Mouse (Mus musculus): Measurements from ENCODE around the gene Csrnp1. TPM values are rescaled to one million over a fixed set of nuclear protein-coding genes. Genes with fewer than 3 reads are reported as not detected.
A peak's percentile ranks its signal among the peaks of the same experiment; 100 is the strongest.

The Csrnp1 gene
- polyA plus RNA-seq, 1 experiment: 19.5 TPM

DNA sequence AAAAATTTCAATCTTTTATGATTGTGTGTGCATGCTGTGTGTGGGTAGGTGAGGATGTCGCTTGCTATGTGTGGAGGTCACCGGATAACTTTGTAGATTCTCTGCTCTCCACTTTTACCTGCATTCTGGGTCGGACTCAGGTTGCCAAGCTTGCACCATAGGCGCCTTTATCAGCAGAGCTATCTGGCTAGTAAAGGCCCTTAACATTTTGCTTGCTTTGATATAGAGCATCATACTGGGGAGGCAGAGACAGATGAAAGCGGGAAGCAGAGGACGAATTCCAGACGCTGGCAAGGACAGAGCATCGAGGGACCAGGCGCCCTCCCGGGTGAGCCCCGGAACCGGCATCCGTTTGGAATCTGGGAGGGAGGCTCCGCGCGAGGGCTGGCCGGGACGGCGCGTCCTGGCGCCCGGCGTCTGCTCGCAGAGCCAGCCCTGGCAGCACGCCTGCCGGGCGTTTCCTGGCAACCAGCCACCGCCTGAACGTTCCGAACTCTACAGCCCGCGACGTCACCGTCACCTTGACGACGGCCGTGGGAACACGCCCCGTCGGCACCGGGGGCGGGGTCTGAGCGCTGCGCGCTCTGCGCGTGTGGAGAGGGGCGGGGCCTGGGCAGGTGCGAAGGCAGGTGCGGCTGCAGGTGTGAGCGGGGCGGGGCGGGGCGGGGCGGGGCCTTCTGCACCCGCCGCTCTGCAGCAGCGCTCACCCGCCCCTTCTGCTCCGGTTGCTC is 26.5 kb upstream of the Csrnp1 start:
- Histone ChIP-seq H3K27ac (ENCODE audit: control insufficient read depth, insufficient read depth, low read depth, low read length, poor library complexity) (no peak overlapping the region), H3K4me1 (ENCODE audit: control insufficient read depth, insufficient read depth, low read length) (no peaks in the 10 kb centered on the region; the same call in 1 of the 2 replicates), H3K4me3 (replicated peaks; ENCODE audit: control insufficient read depth, low read depth, low read length) (peak overlapping the region; percentile 22)
- 5% methylated on average over 60 of the region's 60 CpGs for WGBS
- no peak for TF ChIP-seq CTCF (IDR thresholded peaks at IDR 0.05; ENCODE audit: control insufficient read depth, insufficient read depth, low read length)
- no peak for TF ChIP-seq POLR2A (IDR thresholded peaks at IDR 0.05; ENCODE audit: borderline replicate concordance, control insufficient read depth, low read depth, low read length)

DNA sequence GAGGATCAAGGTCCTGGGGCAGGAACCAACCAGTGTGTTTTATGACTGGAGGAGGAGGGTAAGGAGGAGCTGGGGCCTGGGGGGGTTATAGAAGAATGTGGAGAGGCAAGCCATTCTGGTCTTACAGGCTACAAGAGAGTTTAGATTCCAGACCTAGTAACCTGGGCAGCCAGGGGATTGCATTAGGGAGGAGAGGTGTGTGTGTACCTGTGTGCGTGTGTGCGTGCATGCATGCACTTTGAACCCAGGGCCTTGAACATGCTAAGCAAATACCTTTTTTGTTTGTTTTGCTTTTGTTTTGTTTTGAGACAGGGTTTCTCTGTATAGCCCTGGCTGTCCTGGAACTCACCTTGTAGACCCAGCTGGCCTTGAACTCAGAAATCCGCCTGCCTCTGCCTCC is 25.4 kb upstream of the Csrnp1 start:
- TF ChIP-seq CTCF (IDR thresholded peaks at IDR 0.05; ENCODE audit: control insufficient read depth, insufficient read depth, low read length) (no peak), POLR2A (IDR thresholded peaks at IDR 0.05; ENCODE audit: borderline replicate concordance, control insufficient read depth, low read depth, low read length) (no peak)
- no peak overlapping the region for H3K27ac ChIP-seq (ENCODE audit: control insufficient read depth, insufficient read depth, low read depth, low read length, poor library complexity)
- no peak overlapping the region for H3K4me3 ChIP-seq (replicated peaks; ENCODE audit: control insufficient read depth, low read depth, low read length)
- WGBS: 88% methylated on average over 3 of the region's 3 CpGs
- H3K4me1 ChIP-seq (ENCODE audit: control insufficient read depth, insufficient read depth, low read length): no peaks in the 10 kb centered on the region; the same call in 1 of the 2 replicates

DNA sequence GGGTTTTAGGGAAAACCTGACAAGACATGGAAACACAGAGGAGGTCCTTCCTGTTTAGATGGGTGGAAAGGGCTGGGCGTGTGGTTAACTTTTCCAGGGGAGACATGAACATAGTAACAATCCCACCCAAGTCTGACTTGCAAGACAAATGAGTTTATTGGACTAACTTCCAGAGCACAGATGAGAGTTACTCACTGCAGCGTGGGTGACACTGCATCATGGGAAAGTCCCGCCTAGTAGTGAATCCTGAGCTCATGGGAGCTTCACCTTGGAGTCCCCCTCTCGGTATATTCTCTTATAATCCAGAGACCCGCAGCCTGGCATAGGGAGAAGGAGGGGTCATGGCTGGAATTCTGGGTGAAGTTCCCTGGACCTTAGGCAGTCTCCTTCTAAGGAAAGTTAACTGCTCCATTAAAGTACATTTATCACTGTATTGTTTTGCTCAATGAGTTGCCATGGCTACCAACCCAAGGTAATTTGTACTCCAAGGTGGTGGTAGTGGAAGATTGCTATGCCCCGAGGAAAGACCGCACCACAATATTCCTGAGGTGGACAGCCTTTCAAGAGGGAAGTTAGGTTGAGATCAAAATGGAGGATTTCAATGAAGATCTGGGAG is 24.9 kb upstream of the Csrnp1 start:
- WGBS: 76% methylated on average over 7 of the region's 7 CpGs

DNA sequence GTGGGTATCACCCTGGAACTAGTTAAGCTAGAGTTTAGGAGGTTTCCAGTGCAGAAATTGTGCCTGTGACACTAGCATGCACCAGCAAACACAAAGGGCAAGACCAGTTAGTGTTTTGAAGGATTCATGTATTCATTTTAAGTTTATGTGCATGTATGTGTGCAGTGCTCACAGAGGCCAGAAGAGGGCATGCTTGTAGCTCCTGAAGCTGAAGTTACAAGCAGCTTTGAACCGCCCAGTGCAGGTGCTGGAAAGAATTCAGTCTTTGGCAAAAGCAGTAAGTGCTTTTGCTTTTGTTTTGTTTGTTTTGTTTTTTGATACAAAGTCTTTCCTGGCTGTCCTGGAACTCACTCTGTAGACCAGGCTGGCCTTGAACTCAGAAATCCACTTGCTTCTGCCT is 23.4 kb upstream of the Csrnp1 start:
- Histone ChIP-seq H3K4me1 (ENCODE audit: control insufficient read depth, insufficient read depth, low read length) (no peaks in the 10 kb centered on the region; the same call in 1 of the 2 replicates), H3K4me3 (replicated peaks; ENCODE audit: control insufficient read depth, low read depth, low read length) (no peak overlapping the region), H3K27ac (ENCODE audit: control insufficient read depth, insufficient read depth, low read depth, low read length, poor library complexity) (no peak overlapping the region)
- 77% methylated on average over 1 of the region's 1 CpGs for WGBS
- TF ChIP-seq CTCF (IDR thresholded peaks at IDR 0.05; ENCODE audit: control insufficient read depth, insufficient read depth, low read length) (no peak), POLR2A (IDR thresholded peaks at IDR 0.05; ENCODE audit: borderline replicate concordance, control insufficient read depth, low read depth, low read length) (no peak)

More for the DNA sequence above, 24.9 kb upstream of the Csrnp1 start:
- no peak for TF ChIP-seq POLR2A (IDR thresholded peaks at IDR 0.05; ENCODE audit: borderline replicate concordance, control insufficient read depth, low read depth, low read length)
- TF ChIP-seq CTCF (IDR thresholded peaks at IDR 0.05; ENCODE audit: control insufficient read depth, insufficient read depth, low read length): no peak
- no peak overlapping the region for H3K4me3 ChIP-seq (replicated peaks; ENCODE audit: control insufficient read depth, low read depth, low read length)
- no peak overlapping the region for H3K27ac ChIP-seq (ENCODE audit: control insufficient read depth, insufficient read depth, low read depth, low read length, poor library complexity)
- H3K4me1 ChIP-seq (ENCODE audit: control insufficient read depth, insufficient read depth, low read length): no peaks in the 10 kb centered on the region; the same call in 1 of the 2 replicates

DNA sequence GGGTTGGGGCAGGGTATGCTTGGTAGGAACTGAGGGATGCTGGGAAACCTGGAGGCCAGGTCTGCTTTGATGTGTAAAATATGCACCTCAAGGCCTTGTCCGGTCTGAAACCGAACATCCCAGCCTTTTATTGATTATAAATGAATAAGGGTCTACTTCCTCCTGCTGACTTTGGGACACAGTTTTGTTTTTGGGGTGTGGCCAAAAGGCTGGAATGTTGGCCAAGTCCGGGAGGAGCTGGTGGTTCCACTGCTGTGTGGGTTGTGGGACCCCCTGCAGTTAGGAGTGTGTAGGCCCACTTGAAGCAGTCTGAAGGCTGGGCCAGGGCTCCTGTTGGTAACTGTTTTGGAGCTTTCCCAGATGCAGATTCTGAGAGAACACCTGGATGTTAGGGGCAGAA is 21.5 kb upstream of the Csrnp1 start:
- no peak overlapping the region for H3K27ac ChIP-seq (ENCODE audit: control insufficient read depth, insufficient read depth, low read depth, low read length, poor library complexity)
- 83% methylated on average over 3 of the region's 3 CpGs for WGBS

DNA sequence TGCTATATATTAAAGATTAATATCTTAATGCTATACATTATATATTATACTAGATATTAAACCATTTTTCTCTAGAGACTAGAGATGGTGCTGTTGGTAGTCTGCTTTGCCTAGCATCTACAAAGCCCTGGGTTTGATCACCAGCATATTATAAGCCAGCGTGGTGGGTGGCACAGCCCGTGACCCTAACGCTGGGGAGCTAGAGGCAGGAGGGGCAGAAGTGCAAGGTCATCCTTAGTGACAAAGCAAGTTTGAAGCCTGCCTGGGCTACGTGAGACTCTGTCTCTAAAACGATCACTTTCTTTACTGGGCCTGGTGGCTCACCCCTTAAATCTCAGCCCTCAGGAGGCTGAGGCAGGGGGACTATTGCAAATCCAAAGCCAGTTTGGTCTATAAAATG is 18.4 kb upstream of the Csrnp1 start:
- WGBS: 69% methylated on average over 5 of the region's 5 CpGs
- H3K4me1 ChIP-seq (ENCODE audit: control insufficient read depth, insufficient read depth, low read length): no peaks in the 10 kb centered on the region; the same call in 1 of the 2 replicates

More for the DNA sequence above, 21.5 kb upstream of the Csrnp1 start:
- H3K4me3 ChIP-seq (replicated peaks; ENCODE audit: control insufficient read depth, low read depth, low read length): no peak overlapping the region
- H3K4me1 ChIP-seq (ENCODE audit: control insufficient read depth, insufficient read depth, low read length): no peaks in the 10 kb centered on the region; the same call in 1 of the 2 replicates
- TF ChIP-seq CTCF (IDR thresholded peaks at IDR 0.05; ENCODE audit: control insufficient read depth, insufficient read depth, low read length): no peak
- TF ChIP-seq POLR2A (IDR thresholded peaks at IDR 0.05; ENCODE audit: borderline replicate concordance, control insufficient read depth, low read depth, low read length): no peak

DNA sequence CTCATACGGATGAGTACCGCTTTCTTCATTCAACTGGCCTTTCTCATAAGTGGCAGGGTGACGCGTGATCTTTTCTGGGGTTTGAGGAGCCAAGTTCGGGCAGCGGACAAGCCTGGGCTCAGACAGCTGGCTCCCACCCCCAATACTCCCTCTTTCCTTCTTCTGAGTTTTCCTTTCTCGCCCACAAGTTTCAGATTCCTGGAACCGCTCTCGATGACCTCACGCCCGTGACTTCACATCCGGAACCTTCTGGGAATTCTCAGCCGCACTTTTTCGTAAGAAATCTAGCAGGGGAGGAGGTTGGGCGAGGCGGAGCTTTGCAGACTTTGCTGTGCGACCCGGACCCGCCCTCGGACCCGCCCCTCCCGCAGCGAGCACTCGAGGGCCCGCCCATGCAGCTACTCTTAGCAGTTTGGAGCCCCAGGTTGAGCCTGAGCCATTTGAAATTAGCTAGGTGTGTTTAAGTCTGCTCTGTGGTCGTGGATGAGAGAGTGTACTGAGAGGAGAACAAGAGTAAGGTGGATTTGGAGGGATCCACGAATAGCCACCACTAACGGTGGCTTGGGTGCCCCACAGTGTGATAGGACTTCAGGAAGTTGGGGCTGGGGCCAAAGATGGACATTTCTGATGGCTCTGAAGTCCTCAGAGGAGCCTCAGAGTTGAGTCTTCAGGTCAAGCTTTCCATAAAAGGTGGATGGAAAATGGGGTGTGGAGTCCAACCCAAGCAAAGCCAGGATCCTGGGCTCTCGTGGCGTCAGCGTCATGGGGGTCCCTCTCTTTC is 17.7 kb upstream of the Csrnp1 start:
- 8% methylated on average over 31 of the region's 31 CpGs for WGBS
- Histone ChIP-seq H3K4me1 (ENCODE audit: control insufficient read depth, insufficient read depth, low read length) (no peaks in the 10 kb centered on the region; the same call in 1 of the 2 replicates), H3K27ac (ENCODE audit: control insufficient read depth, insufficient read depth, low read depth, low read length, poor library complexity) (peak overlapping the region; percentile 46; the same call in 1 of the 2 replicates)

More for the DNA sequence above, 18.4 kb upstream of the Csrnp1 start:
- H3K4me3 ChIP-seq (replicated peaks; ENCODE audit: control insufficient read depth, low read depth, low read length): no peak overlapping the region
- TF ChIP-seq CTCF (IDR thresholded peaks at IDR 0.05; ENCODE audit: control insufficient read depth, insufficient read depth, low read length) (no peak), POLR2A (IDR thresholded peaks at IDR 0.05; ENCODE audit: borderline replicate concordance, control insufficient read depth, low read depth, low read length) (no peak)
- no peak overlapping the region for H3K27ac ChIP-seq (ENCODE audit: control insufficient read depth, insufficient read depth, low read depth, low read length, poor library complexity)

DNA sequence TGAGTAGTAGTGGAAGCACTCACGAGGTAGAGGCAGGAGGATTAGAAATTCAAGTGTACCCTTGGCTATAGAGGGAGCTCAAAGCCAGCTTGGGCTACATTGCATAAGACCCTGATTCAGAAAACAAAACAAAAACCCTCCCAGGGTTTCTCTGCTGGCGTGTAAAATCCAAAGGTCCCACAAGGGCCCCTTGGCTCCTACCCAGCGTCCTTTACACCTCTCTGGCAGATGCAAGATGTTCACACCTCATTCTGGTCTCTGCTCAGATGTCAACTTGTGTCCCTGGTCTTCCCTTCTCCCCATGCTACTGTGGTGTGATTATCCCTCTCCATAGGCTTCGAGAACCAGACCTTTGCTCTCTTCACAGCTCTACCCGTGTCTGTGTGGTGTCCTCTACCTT is 16.3 kb upstream of the Csrnp1 start:
- Histone ChIP-seq H3K4me1 (ENCODE audit: control insufficient read depth, insufficient read depth, low read length) (no peaks in the 10 kb centered on the region; the same call in 1 of the 2 replicates), H3K4me3 (replicated peaks; ENCODE audit: control insufficient read depth, low read depth, low read length) (no peak overlapping the region), H3K27ac (ENCODE audit: control insufficient read depth, insufficient read depth, low read depth, low read length, poor library complexity) (no peak overlapping the region; the same call in 1 of the 2 replicates)
- 56% methylated on average over 5 of the region's 5 CpGs for WGBS
- no peak for TF ChIP-seq CTCF (IDR thresholded peaks at IDR 0.05; ENCODE audit: control insufficient read depth, insufficient read depth, low read length)
- no peak for TF ChIP-seq POLR2A (IDR thresholded peaks at IDR 0.05; ENCODE audit: borderline replicate concordance, control insufficient read depth, low read depth, low read length)

More for the DNA sequence above, 17.7 kb upstream of the Csrnp1 start:
- peak overlapping the region; percentile 62 for H3K4me3 ChIP-seq (replicated peaks; ENCODE audit: control insufficient read depth, low read depth, low read length)
- TF ChIP-seq CTCF (IDR thresholded peaks at IDR 0.05; ENCODE audit: control insufficient read depth, insufficient read depth, low read length): no peak
- TF ChIP-seq POLR2A (IDR thresholded peaks at IDR 0.05; ENCODE audit: borderline replicate concordance, control insufficient read depth, low read depth, low read length): no peak

Measured in bone marrow, adult 2 months (tissue).